Mouse (Mus musculus): Measurements from ENCODE around the gene Cdc42ep5.

The Cdc42ep5 gene

GRCm38 (mm10) chr7:4125306-4125705, 39.4 kb downstream of the Cdc42ep5 start:
- no peak for DNase-seq (ENCODE audit: low read depth)

- no peak for DNase-seq (ENCODE audit: low read depth)
Observed at GRCm38 (mm10) chr7:4124856-4125255, 39.8 kb downstream of the Cdc42ep5 start.

- peak; percentile 67 for DNase-seq (ENCODE audit: low read depth)
Observed at GRCm38 (mm10) chr7:4124315-4124759, 40.3 kb downstream of the Cdc42ep5 start.

GRCm38 (mm10) chr7:4123732-4124131, 40.9 kb downstream of the Cdc42ep5 start:
- peak; percentile 67 for DNase-seq (ENCODE audit: low read depth)

GRCm38 (mm10) chr7:4122783-4123182, 41.9 kb downstream of the Cdc42ep5 start:
- no peak for DNase-seq (ENCODE audit: low read depth)

GRCm38 (mm10) chr7:4122076-4122768, 42.4 kb downstream of the Cdc42ep5 start:
- DNase-seq (ENCODE audit: low read depth): no peak

GRCm38 (mm10) chr7:4119976-4120921, 44.4 kb downstream of the Cdc42ep5 start:
- DNase-seq (ENCODE audit: low read depth): no peak

- DNase-seq (ENCODE audit: low read depth): no peak
Observed at GRCm38 (mm10) chr7:4119344-4119902, 45.2 kb downstream of the Cdc42ep5 start, which contains the start of gene Ttyh1. Gene Ttyh1 (plus strand): TSS chr7:4119408.

GRCm38 (mm10) chr7:4117050-4117814, 47.4 kb downstream of the Cdc42ep5 start:
- DNase-seq (ENCODE audit: low read depth): no peak

- no peak for DNase-seq (ENCODE audit: low read depth)
Observed at GRCm38 (mm10) chr7:4111766-4112165, 52.9 kb downstream of the Cdc42ep5 start.

GRCm38 (mm10) chr7:4103411-4103810, 61.2 kb downstream of the Cdc42ep5 start:
- DNase-seq (ENCODE audit: low read depth): peak; percentile 15
